Mouse (Mus musculus): ENCODE results near the gene Daam1. TPM values are rescaled to one million over a fixed set of nuclear protein-coding genes. Genes with fewer than 3 reads are reported as not detected.

Daam1 gene
- polyA plus RNA-seq, 2 experiments, result 10.7 to 11.8 TPM

DNA sequence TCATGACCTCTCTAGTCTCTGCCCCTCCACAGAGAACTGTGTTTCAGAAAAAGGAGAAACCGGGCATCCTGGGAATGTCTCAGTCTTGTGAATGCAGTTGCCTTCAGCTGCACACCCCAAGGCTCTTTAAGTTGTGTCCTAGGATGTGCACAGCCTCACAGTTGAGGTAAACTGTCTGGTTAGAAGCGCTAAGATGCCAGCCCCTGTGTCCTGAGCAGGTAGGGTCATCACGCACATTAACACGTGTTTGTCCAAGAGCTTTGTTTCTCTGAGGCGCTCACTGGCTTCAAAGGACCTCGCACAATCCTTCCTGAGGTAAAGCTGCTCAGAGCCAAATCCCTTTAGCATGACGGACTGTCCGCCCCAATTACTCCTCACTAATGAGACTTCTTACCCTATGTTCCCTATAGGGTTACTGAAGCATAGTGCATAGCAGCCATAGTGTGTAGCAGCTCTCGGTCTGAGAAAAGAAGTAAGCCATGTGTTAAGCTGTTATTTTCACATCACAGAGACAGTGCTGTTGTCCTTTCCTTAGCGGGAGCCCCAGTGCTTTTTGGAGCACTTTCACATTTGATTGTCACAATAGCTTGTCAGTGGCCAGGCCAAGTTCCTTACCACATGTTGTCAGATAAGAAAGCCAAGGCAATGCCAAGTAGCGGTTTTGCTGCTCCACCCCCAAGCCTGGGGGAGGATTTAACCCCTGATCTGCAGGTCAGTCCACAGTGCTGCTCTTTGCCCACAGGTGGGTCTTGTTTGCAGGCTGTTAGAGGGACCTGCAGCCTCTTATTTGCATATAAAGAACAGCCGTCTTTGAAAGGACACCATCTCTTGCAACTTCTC is 147.9 kb downstream of the Daam1 start:
- no peak for ATAC-seq (ENCODE audit: low FRiP score, low read depth)
- Histone ChIP-seq H3K27me3 (ENCODE audit: control insufficient read depth, insufficient read depth, low read length) (no peaks in the 10 kb centered on the region), H3K4me1 (ENCODE audit: control insufficient read depth, insufficient read depth, low read length) (0 out of 2 replicates have a peak, but pooled peaks cover 2% of the 10 kb centered on the region), H3K9ac (ENCODE audit: low read depth, low read length, severe bottlenecking) (no peak overlapping the region), H3K4me3 (replicated peaks; ENCODE audit: low read length) (no peak overlapping the region), H3K4me2 (replicated peaks; ENCODE audit: low read depth, low read length, severe bottlenecking) (no peak overlapping the region), H3K36me3 (ENCODE audit: control insufficient read depth, insufficient read depth, low read length) (peaks cover 56% of the 10 kb centered on the region), H3K27ac (replicated peaks; ENCODE audit: low read depth, low read length) (no peak overlapping the region), H3K9me3 (ENCODE audit: control insufficient read depth, low read length) (no peaks in the 10 kb centered on the region)
- no peak for TF ChIP-seq POLR2A (IDR thresholded peaks at IDR 0.05; ENCODE audit: borderline replicate concordance, extremely low read depth, insufficient read depth, insufficient read length)
- no peak for DNase-seq (ENCODE audit: low spot score)
- WGBS, result 73% methylated on average over 12 of the region's 12 CpGs

DNA sequence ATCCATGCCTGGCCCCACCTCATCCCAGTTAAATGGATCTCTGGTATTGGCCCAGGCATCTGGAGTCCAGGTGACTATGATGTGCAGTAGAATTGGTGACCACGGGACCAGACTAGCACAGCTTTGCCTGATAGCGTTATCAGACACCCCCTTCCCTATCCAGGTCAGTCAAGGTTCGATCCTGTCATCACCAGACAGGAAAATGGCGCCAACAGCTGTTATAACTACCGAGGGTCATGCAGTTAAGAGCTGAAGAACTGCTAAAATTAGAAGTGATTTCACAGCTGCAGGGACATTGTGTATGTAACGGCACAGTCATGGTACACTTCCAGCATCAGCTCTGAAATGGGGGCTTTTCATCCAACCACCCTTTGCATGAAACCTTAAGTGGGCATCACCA is 149.3 kb downstream of the Daam1 start:
- H3K36me3 ChIP-seq (ENCODE audit: control insufficient read depth, insufficient read depth, low read length), result peaks cover 46% of the 10 kb centered on the region

GRCm38 (mm10) chr12:71980746-71981145 is 149.9 kb downstream of the Daam1 start:
- Histone ChIP-seq H3K9me3 (ENCODE audit: control insufficient read depth, low read length) (no peaks in the 10 kb centered on the region), H3K4me1 (ENCODE audit: control insufficient read depth, insufficient read depth, low read length) (0 out of 2 replicates have a peak, but pooled peaks cover 2% of the 10 kb centered on the region), H3K27me3 (ENCODE audit: control insufficient read depth, insufficient read depth, low read length) (no peaks in the 10 kb centered on the region), H3K27ac (replicated peaks; ENCODE audit: low read depth, low read length) (no peak overlapping the region), H3K36me3 (ENCODE audit: control insufficient read depth, insufficient read depth, low read length) (peaks cover 45% of the 10 kb centered on the region), H3K4me3 (replicated peaks; ENCODE audit: low read length) (no peak overlapping the region), H3K4me2 (replicated peaks; ENCODE audit: low read depth, low read length, severe bottlenecking) (no peak overlapping the region), H3K9ac (ENCODE audit: low read depth, low read length, severe bottlenecking) (no peak overlapping the region)
- no peak for TF ChIP-seq POLR2A (IDR thresholded peaks at IDR 0.05; ENCODE audit: borderline replicate concordance, extremely low read depth, insufficient read depth, insufficient read length)
- no peak for ATAC-seq (ENCODE audit: low FRiP score, low read depth)
- no peak for DNase-seq (ENCODE audit: low spot score)
- whole genome bisulfite sequencing, result 86% methylated on average over 11 of the region's 11 CpGs

More for the DNA sequence above, 149.3 kb downstream of the Daam1 start:
- no peak overlapping the region for H3K4me2 ChIP-seq (replicated peaks; ENCODE audit: low read depth, low read length, severe bottlenecking)
- 65% methylated on average over 6 of the region's 6 CpGs for WGBS
- 0 out of 2 replicates have a peak, but pooled peaks cover 2% of the 10 kb centered on the region for H3K4me1 ChIP-seq (ENCODE audit: control insufficient read depth, insufficient read depth, low read length)
- ATAC-seq (ENCODE audit: low FRiP score, low read depth) (no peak), DNase-seq (ENCODE audit: low spot score) (no peak)
- no peak overlapping the region for H3K4me3 ChIP-seq (replicated peaks; ENCODE audit: low read length)
- no peaks in the 10 kb centered on the region for H3K9me3 ChIP-seq (ENCODE audit: control insufficient read depth, low read length)
- no peak for TF ChIP-seq POLR2A (IDR thresholded peaks at IDR 0.05; ENCODE audit: borderline replicate concordance, extremely low read depth, insufficient read depth, insufficient read length)
- no peak overlapping the region for H3K27ac ChIP-seq (replicated peaks; ENCODE audit: low read depth, low read length)
- no peaks in the 10 kb centered on the region for H3K27me3 ChIP-seq (ENCODE audit: control insufficient read depth, insufficient read depth, low read length)
- no peak overlapping the region for H3K9ac ChIP-seq (ENCODE audit: low read depth, low read length, severe bottlenecking)

GRCm38 (mm10) chr12:71981250-71981649 is 150.4 kb downstream of the Daam1 start:
- Histone ChIP-seq H3K27ac (replicated peaks; ENCODE audit: low read depth, low read length) (no peak overlapping the region), H3K4me1 (ENCODE audit: control insufficient read depth, insufficient read depth, low read length) (0 out of 2 replicates have a peak, but pooled peaks cover 2% of the 10 kb centered on the region), H3K9me3 (ENCODE audit: control insufficient read depth, low read length) (no peaks in the 10 kb centered on the region), H3K27me3 (ENCODE audit: control insufficient read depth, insufficient read depth, low read length) (no peaks in the 10 kb centered on the region), H3K4me2 (replicated peaks; ENCODE audit: low read depth, low read length, severe bottlenecking) (no peak overlapping the region), H3K4me3 (replicated peaks; ENCODE audit: low read length) (no peak overlapping the region), H3K9ac (ENCODE audit: low read depth, low read length, severe bottlenecking) (no peak overlapping the region), H3K36me3 (ENCODE audit: control insufficient read depth, insufficient read depth, low read length) (peaks cover 49% of the 10 kb centered on the region)
- 72% methylated on average over 8 of the region's 8 CpGs for WGBS
- TF ChIP-seq POLR2A (IDR thresholded peaks at IDR 0.05; ENCODE audit: borderline replicate concordance, extremely low read depth, insufficient read depth, insufficient read length), result no peak
- DNase-seq (ENCODE audit: low spot score), result peak; percentile 50
- no peak for ATAC-seq (ENCODE audit: low FRiP score, low read depth)

DNA sequence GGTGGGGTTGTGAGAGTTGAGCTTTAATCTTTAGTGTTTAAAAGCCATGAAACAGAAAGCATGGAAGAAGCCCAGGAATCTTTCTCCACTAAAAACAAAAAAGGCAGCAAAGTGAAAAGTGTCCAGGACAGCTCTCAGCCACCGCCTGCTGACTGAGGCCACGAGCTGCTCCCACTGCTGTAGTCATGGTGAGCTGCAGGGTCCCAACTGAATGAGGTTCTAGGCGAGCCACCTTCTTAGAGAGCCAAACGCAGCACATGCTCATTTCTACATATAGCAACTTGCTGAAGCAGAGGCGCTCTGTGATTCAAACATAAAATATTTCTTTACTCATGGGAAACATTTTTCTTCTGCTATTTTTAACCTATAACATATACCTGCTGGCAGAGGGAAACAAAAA is 150.9 kb downstream of the Daam1 start:
- H3K9me3 ChIP-seq (ENCODE audit: control insufficient read depth, low read length), result no peaks in the 10 kb centered on the region
- H3K4me2 ChIP-seq (replicated peaks; ENCODE audit: low read depth, low read length, severe bottlenecking), result no peak overlapping the region
- H3K4me1 ChIP-seq (ENCODE audit: control insufficient read depth, insufficient read depth, low read length), result 0 out of 2 replicates have a peak, but pooled peaks cover 2% of the 10 kb centered on the region
- no peak overlapping the region for H3K9ac ChIP-seq (ENCODE audit: low read depth, low read length, severe bottlenecking)
- peaks cover 52% of the 10 kb centered on the region for H3K36me3 ChIP-seq (ENCODE audit: control insufficient read depth, insufficient read depth, low read length)
- no peaks in the 10 kb centered on the region for H3K27me3 ChIP-seq (ENCODE audit: control insufficient read depth, insufficient read depth, low read length)
- no peak for TF ChIP-seq POLR2A (IDR thresholded peaks at IDR 0.05; ENCODE audit: borderline replicate concordance, extremely low read depth, insufficient read depth, insufficient read length)
- no peak overlapping the region for H3K4me3 ChIP-seq (replicated peaks; ENCODE audit: low read length)
- H3K27ac ChIP-seq (replicated peaks; ENCODE audit: low read depth, low read length), result no peak overlapping the region; the same call in 1 of the 2 replicates
- DNase-seq (ENCODE audit: low spot score) (no peak), ATAC-seq (ENCODE audit: low FRiP score, low read depth) (no peak)
- WGBS, result 65% methylated on average over 5 of the region's 5 CpGs

Data from limb, embryonic 14.5 days (tissue).